Mouse (Mus musculus): ENCODE results near the gene Smim5.

DNA sequence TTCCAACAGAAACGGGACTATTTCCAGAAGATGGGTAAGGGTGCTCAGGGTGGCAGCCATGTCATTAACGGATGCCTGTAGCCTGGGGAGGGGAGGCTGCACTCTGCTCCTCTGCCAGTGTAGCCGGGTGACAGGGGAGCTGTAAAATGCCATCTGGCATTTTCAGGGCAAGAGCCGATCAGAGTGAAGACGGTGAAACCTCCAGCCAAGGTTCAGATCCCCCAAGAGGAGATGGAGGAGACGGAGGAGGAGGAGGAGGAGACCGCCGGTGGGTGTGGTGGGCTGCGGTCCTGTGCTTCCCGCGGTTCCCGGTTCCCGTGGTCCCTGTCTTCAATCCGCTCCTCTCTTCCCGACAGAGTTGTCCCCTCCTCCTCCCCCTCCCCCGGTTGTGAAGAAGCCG lies 16.5 kb upstream of the Smim5 start:
- TF ChIP-seq CTCF (IDR thresholded peaks at IDR 0.05; ENCODE audit: borderline replicate concordance, insufficient read depth, low read depth, low read length) (no peak), POLR2A (IDR thresholded peaks at IDR 0.05; ENCODE audit: borderline replicate concordance, insufficient read depth, low read length) (no peak)

All from cerebellum, adult 2 months (tissue).